Mouse (Mus musculus) testis, adult 2 months (tissue): Measurements from ENCODE around the gene Rdh11.

Experiments
- CTCF ChIP-seq: fragments of 200-500 bp; IDR thresholded peaks from 2 replicates; pipeline ENCODE4 v1.5.1; 2012; ENCODE audit warnings: low read depth, mild to moderate bottlenecking, inconsistent platforms, low read length, moderate library complexity; ENCODE audit not compliant: control insufficient read depth, insufficient read depth, insufficient replicate concordance
- POLR2A ChIP-seq: fragments of 200-500 bp; IDR thresholded peaks from 2 replicates; pipeline ENCODE4 v1.6.1; 2012; ENCODE audit warnings: low read depth, mild to moderate bottlenecking, inconsistent platforms, low read length, moderate library complexity; ENCODE audit not compliant: control insufficient read depth

DNA sequence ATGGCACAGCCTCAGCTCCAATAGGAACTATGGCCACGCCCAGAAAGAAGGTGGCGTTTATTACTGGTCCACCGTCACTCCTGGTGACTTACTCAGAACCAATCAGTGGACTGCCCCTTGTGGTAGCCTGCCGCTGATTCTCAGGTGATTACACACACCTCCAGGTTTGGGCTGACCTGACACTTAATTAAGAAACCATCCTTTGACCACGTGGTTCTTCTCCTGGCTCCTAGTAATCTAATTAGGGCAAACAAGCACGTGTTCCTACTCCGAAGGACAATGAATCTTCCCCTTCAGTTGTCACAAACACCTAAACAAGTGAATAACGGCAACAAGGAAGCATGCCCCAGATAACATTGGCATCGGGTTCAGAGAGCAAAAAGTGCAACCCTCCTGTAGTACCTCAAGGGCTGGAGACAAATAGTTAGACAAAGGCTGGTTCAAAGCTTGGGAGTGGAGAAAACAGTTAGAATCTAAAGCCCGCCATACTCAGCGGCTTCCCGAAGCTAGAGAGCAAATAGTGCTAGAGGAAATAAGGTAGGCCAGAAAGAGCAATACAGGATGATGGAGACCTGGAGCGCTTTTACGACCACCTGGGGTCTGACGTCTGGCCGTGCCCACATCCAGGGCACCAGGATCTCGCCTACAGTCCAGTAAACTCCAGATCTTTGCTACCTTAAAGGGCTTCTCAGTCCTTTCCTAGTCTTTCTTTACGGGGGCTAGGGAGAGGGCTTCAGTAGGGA, 991 bp downstream of the Rdh11 start:
- TF ChIP-seq CTCF (no peak), POLR2A (peak; percentile 61; the same call in 1 of the 2 replicates)
